Mouse (Mus musculus) heart, adult 9 months (tissue): ENCODE data around the gene Hlcs.
A peak's percentile ranks its signal among the peaks of the same experiment; 100 is the strongest.

ENCODE experiments used
- DNase-seq, 2 experiments: peaks; one replicate each; pipeline ENCODE4 v3.0.0; 2022; ENCODE audit warnings: low spot score in 2 of 2

Hlcs gene

DNA sequence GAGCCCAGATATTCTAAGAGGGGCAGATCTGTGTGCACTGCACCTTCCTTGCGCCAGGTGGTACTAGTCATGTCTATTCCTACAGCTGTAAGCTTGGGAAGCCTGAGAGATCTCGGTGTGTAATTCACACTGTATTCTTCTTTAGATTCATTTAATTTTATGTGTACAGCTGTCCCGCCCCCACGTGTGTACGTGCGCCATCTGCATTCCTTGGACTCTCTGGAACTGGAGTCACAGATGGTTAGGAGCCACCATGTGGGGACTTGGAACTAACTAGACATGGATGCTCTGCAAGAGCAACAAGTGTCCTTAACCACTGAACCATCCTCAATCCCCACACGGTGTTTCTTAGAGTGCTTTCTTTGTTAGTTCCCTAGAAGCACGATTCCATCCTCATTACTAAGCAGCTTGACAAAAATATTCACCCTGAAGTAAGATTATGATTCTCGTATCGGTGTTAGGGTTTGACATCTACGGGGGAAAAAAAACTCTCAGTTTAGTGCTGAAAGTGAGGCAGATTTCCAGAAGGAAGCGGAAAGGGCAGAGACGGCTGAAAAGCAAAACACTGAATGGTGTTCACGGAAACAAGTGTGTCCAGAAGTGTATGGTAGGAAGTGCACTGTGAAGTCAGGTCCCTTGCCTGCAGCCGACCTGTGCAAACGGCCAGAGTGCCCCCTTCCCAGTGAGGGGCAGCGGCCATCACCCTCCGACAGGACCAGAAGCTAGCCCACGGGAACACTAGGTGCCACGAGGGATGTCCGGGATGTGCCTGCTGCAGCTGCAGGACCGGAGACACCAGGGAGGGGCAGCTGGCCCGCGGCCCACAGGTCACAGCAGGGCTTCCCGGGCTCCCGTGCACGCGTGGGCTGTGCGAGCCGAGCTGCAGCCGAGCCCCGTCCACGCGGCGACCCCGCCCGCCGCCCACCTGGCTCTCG, 24.0 kb downstream of the Hlcs start:
- DNase-seq, result peak; percentile 20 to 27

DNA sequence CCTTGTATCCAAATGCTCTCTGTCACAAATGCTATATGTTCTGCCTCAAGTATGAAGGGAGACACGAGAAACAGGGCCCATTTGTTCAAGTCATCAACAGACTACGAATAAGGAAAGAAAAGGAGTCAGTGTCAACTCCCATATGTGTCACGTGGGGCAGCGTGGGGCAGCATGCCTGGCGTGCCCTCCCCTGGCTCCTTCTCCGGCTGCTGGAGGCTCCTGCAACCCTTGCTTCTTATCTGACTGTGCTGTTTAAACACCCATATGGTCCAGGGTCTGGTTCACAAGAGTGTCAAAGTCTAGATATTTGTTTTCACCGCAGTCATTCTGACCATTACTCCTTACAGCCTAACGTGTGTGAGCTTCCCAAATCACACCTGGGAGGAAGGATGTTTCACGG, 25.5 kb downstream of the Hlcs start:
- no peak for DNase-seq

- no peak for DNase-seq
Measured at GRCm38 (mm10) chr16:94283972-94284371, 29.4 kb downstream of the Hlcs start.

GRCm38 (mm10) chr16:94270826-94271225, 42.5 kb downstream of the Hlcs start:
- no peak for DNase-seq

- DNase-seq, result peak; percentile 73 to 88
Measured at GRCm38 (mm10) chr16:94269635-94270034, 43.7 kb downstream of the Hlcs start.

DNA sequence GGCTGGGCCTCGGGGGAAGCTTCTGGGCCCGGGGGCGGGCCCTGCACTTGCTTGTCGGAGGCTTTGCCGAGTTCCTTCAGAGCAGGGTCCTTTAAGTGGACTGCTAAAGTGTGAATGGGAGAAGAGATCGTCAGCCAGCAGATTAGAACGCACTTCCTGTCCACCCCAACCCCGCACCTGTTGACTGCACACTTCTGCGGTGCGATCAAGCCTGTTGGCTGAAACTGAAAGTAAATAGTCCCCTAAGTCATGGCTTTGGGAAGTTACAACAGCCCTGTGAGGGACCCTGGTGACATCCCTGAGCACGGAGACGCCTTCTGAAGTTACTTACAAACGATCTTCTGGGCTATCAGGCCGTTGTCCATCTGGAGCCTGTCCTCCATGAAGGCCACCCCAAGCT, 45.2 kb downstream of the Hlcs start:
- no peak for DNase-seq

DNA sequence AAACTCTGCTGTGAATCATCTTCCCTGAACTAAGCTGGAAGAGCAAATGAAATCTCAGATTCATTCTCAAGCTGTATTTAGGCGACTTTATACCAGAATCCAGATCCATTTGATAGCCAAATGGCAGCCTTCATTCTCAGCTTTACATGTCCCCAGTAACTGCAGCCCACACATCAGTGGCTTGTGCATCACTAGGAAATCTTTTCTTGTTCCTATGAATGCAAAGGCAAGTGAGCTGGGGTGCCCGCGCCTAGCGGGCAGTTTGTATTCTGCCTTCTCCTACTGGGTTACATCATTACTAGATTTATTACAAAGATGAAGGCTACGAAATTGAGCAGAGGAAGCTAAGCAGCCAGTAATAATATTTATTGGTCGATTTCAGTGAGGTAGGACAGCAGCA, 48.8 kb downstream of the Hlcs start:
- DNase-seq, result no peak

DNA sequence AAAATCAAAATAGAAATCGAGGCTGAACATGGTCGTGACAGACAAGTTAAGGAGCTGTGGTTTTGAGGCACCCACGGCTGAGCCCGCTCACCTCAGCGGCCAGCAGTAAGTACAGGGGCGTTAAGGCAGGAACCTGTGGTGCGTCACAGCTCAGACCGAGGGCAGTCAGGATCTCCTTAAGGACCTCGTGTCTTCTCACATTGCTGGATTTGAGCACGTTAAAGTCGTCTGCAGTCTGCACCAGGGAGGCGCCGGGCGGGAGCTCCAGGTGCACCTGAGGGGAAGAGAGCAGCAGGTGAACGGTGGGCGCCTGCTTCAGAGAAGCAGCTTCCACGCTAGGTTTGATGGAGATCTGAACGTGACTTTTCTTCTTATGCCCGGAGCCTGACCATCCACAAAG, 50.9 kb downstream of the Hlcs start:
- DNase-seq, result no peak

DNA sequence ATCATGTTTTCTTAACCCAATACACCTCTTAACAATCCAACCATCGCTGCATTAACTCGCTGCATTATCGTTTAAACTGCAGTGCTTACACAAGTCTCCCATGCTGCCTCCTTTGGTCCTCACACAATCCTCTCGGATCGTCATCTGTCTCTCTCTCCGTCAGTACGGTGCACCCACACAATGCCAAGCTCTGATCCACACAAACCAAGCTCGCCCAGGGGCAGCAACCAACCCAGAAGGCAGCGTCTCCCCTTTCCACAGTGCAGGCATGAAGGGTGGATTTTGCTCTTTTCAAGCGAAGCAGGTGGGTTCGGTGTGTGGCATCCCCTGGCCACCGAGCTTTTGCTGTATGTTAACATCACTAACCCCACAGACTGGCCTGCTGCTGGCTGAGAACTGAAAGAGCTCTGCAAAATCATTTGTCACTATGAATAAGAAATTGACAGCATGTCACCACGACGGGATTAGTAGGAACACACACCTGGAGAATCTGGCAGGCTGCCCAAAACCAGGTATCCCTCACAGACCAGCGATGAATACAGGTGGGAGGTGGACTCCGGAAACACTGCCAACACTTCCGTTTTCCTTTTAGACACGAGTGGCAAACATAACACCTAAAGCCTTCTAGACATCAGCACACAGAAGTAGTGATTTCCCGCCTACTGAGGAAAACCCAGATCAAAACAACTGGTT, 52.3 kb downstream of the Hlcs start:
- no peak for DNase-seq

DNA sequence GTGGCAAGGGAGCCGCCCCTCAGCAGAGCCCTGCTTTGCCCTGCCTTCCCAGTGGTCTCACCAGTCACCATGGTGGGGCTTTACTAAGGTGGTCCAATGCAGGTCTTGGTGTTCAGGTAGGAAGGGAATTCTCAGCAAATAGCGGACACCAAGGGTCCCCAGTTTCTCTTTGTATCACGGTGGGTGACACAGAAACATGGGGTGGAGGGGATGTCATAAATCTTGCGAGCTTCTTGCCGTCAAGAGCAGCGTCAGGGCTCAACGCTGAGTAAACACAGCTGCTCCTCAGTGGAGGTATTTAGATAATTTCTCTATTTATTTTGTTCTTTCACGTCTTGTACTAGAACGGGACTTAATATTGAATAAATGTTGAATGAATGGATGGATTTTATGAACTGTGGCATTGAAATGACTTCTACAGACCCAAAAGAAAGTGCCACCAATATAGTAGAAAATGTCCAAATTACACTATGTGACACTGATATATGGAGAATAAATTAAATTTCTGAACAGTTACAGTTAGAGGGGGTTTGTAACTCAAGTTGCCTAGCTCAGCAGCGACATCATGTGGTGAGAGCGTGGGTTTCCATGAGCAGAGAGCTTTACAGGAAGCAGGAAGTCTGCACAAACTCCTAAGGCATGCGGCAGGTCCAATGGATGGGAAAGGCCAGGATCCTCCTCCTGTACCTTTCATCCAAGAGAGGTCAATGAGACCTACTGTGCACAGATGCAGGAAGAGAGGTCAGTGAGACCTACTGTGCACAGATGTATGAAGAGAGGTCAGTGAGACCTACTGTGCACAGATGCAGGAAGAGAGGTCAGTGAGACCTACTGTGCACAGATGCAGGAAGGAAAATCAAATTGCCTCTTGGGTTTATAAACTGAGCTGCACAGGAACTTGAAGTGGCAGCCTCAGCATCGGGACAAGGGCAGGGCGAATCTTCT, 54.7 kb downstream of the Hlcs start:
- DNase-seq, result peak; percentile 68 to 74

GRCm38 (mm10) chr16:94255592-94255991, 57.8 kb downstream of the Hlcs start:
- no peak for DNase-seq

DNA sequence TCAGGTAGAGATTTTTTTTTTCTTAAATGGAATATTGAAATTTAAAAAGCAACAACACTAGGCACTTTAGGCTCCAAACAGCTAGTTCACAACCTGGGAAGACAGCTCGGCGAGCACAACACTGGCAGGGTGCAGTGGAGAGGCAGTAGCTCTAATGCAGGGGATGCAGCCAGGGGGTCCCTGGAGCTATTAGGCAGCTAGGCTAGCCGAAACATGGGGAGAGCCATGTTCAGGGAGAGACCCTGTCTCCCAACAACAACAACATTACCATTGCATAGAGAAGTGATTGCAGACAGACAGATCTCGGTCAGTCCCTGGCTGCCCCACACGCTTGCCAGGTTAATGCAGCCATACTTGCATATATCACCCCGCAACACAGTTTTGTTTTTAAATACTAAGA, 58.3 kb downstream of the Hlcs start:
- DNase-seq, result no peak

DNA sequence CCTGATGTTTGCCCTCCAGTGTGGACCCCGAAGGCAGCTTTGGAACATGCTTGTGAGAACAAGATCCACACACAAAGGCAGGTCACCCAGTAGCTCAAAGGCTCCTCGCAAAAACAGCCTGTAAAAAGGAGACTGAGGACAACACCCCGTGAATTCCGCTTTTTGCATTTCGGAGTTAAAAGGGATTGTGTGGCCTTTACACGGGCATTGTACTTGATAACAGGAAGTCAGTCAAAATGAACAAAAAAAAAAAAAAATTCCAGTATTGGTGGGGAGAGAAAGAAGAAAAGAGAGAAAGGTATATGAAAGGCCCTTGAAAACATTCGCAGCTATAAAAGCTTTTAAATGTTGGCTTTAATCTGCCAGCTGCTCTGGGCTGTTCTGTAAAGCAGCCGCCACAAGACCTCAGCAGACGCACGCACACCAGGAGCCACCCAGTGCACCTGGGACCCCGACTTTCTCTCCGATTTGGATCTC, 58.9 kb downstream of the Hlcs start:
- DNase-seq, result no peak

GRCm38 (mm10) chr16:94253671-94254414, 59.5 kb downstream of the Hlcs start:
- DNase-seq, result no peak

DNA sequence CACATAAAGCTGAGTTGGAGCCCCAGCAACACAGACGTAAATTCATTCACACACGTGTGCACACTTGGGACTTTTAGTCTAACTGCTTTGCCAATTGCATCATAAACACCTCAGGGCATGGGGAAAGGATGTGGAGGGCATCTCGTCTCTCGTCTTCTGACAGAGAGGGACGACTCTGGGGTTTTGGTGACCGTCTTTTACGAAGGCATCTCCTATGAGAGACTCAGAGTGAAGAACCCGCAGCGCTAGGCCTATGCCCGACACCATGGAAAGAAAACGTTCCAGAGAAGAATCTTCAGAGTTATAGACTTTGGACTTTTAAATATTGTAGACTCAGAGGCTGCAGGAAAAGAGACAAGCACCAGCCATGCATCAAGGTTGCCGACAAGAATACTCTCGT, 61.6 kb downstream of the Hlcs start:
- DNase-seq, result no peak

DNA sequence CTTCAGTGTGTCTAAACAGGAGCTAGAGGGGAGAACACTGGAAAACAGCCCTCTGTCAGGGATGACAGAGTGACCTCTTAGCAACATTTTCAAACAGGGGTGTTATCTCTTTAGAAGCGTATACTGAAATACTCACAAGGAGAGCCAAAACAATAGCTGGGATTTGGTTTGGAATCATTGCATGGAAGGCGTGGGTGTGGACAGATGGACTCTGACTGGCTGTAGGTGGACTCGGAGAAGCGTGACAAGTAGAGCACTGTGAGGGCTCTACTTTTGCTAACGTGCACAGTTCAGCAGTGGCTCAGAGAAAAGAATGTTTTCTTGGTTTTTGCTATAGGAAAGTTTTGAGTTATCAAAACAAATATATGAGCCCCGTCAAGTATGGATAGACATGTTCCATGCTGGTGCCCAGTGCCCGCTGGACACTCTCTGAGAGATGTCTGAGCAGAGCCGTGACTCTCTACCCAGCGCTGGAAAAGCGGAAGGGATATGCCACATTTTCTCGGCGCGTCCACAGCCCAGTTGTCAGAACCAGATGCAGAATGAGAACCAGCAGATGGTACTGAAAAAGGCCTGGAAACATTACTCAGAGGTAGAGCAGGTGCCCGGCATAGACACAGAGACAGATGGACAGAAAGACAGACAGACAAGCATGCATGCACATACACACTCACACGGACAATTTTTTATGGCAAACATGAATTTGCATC, 62.6 kb downstream of the Hlcs start:
- no peak for DNase-seq

GRCm38 (mm10) chr16:94250136-94250535, 63.2 kb downstream of the Hlcs start:
- DNase-seq, result no peak

- no peak for DNase-seq
Measured at GRCm38 (mm10) chr16:94249666-94250065, 63.7 kb downstream of the Hlcs start.

DNA sequence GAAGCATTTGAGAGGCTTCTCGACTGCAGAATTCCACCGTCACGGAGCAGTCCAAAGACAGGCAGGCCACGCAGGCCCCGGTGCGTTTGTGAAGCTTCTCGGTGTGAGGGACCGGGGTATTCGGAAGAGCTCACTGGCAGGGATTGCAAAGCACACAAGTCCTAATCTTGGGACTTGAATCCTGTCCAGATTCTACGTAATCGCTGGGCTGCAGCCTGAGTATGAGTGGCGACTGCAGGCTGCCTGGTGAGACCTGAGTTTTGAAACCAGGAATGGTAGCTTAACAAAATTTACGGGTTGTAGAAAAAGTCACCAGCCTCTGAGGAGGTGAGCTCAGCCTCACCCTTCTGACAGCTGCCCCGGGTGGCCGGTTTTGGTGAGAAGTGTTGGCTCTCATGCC, 64.7 kb downstream of the Hlcs start:
- peak in 1 of 2 experiments; percentile 63 for DNase-seq

GRCm38 (mm10) chr16:94246976-94247375, 66.4 kb downstream of the Hlcs start:
- no peak for DNase-seq
